Comparison of ENCODE assay signal across 8 mouse cellular contexts in genomic region chr12:102384819-102385218, GRCm38 (mm10). TPM values are rescaled to one million over a fixed set of nuclear protein-coding genes. Genes with fewer than 3 reads are reported as not detected.
A peak's percentile ranks its signal among the peaks of the same experiment; 100 is the strongest.
DNase-seq lines count a peak whose midpoint lies in the region; ATAC-seq and TF ChIP-seq lines count a peak whose summit lies in the region.

No protein-coding gene starts in this region.

- peak; percentile 56 for ATAC-seq in common myeloid progenitor, adult 5-6 weeks (replicated peaks; ENCODE audit: low read depth, poor library complexity, severe bottlenecking)
- peak; percentile 48 for ATAC-seq in hindbrain, postnatal 0 days

- H3K27ac ChIP-seq in hindbrain, postnatal 0 days = no peak overlapping the region

- no peak overlapping the region for H3K9ac ChIP-seq in hindbrain, postnatal 0 days (replicated peaks; ENCODE audit: low read length)

- peak; percentile 46 for DNase-seq in cerebellum, adult 8-10 months
- DNase-seq in cerebellum, adult 11 months = no peak
- peak; percentile 64 for DNase-seq in right cerebral cortex, adult 2 months (ENCODE audit: low spot score in 2 of 2)
- no peak for DNase-seq in right cerebral cortex, postnatal 36 days (ENCODE audit: low spot score in 2 of 2)
- peak; percentile 82 for DNase-seq in hindbrain, postnatal 0 days (ENCODE audit: low spot score)
- peak; percentile 71 for DNase-seq in lung, postnatal 10 days
- peak; percentile 57 for DNase-seq in right cerebral cortex, postnatal 4 days

- TF ChIP-seq CTCF in hindbrain, postnatal 0 days (IDR thresholded peaks at IDR 0.05; ENCODE audit: low read depth) = peak; percentile 99

- H3K4me3 ChIP-seq in hindbrain, postnatal 0 days (ENCODE audit: low read length) = no peak overlapping the region

- H3K9me3 ChIP-seq in hindbrain, postnatal 0 days (ENCODE audit: low read length) = no peaks in the 10 kb centered on the region

- no peaks in the 10 kb centered on the region for H3K27me3 ChIP-seq in hindbrain, postnatal 0 days (ENCODE audit: insufficient read depth, low read length)

- no peaks in the 10 kb centered on the region for H3K36me3 ChIP-seq in hindbrain, postnatal 0 days (ENCODE audit: insufficient read depth, low read length)

- H3K4me2 ChIP-seq in hindbrain, postnatal 0 days (ENCODE audit: low read depth, low read length) = no peak overlapping the region

- no peaks in the 10 kb centered on the region for H3K4me1 ChIP-seq in hindbrain, postnatal 0 days (ENCODE audit: insufficient read depth, low read length)

- WGBS in hindbrain, postnatal 0 days = 25% methylated on average over 3 of the region's 3 CpGs

RNA-seq across cellular contexts. Expression of gene Lgmn, which starts 54.8 kb away (rescaled TPM):
- total RNA-seq in common myeloid progenitor, adult 5-6 weeks (2017) = 2.0 and 2.1 TPM in 2 replicates
- 148 TPM in 2 replicates for total RNA-seq in hindbrain, postnatal 0 days (2014; rRNA removed)
- 166 and 179 TPM in 2 replicates for polyA plus RNA-seq in hindbrain, postnatal 0 days (2015; fragmentation: Nextera tagmentation; extraction: Ambion mirVana)

Comparison
In these comparisons a context has a peak if more than half of its experiments do, and no peak if none do; other contexts are left out.
1. DNase-seq: peak in cerebellum, adult 8-10 months (single experiment), right cerebral cortex, adult 2 months (2 of 2), hindbrain, postnatal 0 days (single experiment), lung, postnatal 10 days (single experiment) and right cerebral cortex, postnatal 4 days (single experiment); none in cerebellum, adult 11 months (single experiment) and right cerebral cortex, postnatal 36 days (0 of 2).
2. RNA of gene Lgmn, which starts 54.8 kb away (total RNA-seq): 148 TPM in hindbrain, postnatal 0 days; 2.0 to 2.1 TPM in common myeloid progenitor, adult 5-6 weeks; every median in the first group is over 10 times any median in the second.